Mouse (Mus musculus) liver, embryonic 14.5 days (tissue): Measurements from ENCODE around the gene Msh5. TPM values are rescaled to one million over a fixed set of nuclear protein-coding genes. Genes with fewer than 3 reads are reported as not detected.

Experiments used
- ATAC-seq: fragments of 200-750 bp; cut with Nextera tagmentation; 2 replicates; pipeline ENCODE4 v1.8.0; 2017; ENCODE audit warnings: moderate number of reproducible peaks, mild to moderate bottlenecking, moderate library complexity; ENCODE audit not compliant: insufficient read depth
- DNase-seq, 3 experiments: peaks; one replicate each; pipeline ENCODE4 v3.0.0-alpha.2; 2012 to 2013; ENCODE audit warnings: low read depth in 3 of 3, low spot score in 3 of 3
- H3K27ac ChIP-seq: fragments of 300-500 bp; sonication (generic); 2 replicates; pipeline ENCODE4 v1.5.1; 2014; ENCODE audit warnings: moderate library complexity, mild to moderate bottlenecking, control low read depth, inconsistent platforms
- H3K27me3 ChIP-seq: fragments of 300-500 bp; sonication (generic); 2 replicates; pipeline ENCODE4 v1.6.1; 2014; ENCODE audit warnings: mild to moderate bottlenecking, low read length, moderate library complexity; ENCODE audit not compliant: control insufficient read depth, insufficient read depth
- H3K36me3 ChIP-seq: fragments of 300-500 bp; sonication (generic); replicated peaks from 2 replicates; pipeline ENCODE4 v1.6.1; 2014; ENCODE audit warnings: low read depth; ENCODE audit not compliant: control insufficient read depth, insufficient read depth
- H3K4me1 ChIP-seq, 2 experiments: fragments of 200-500 bp in 1 of 2; fragments of 300-500 bp in 1 of 2; sonication (generic) in 1 of 2; replicated peaks; 2 replicates each; pipeline ENCODE4 v1.6.1; 2012 to 2014; ENCODE audit warnings: antibody characterized with exemption in 1 of 2, inconsistent platforms in 1 of 2, low read length in 1 of 2; ENCODE audit not compliant: control insufficient read depth in 2 of 2, insufficient read depth in 2 of 2
- H3K4me2 ChIP-seq: fragments of 300-500 bp; sonication (generic); 2 replicates; pipeline ENCODE4 v1.6.1; 2014; ENCODE audit warnings: low read depth, mild to moderate bottlenecking, control low read depth, moderate library complexity
- H3K4me3 ChIP-seq, 2 experiments: fragments of 200-500 bp in 1 of 2; fragments of 300-500 bp in 1 of 2; sonication (generic) in 1 of 2; 2 replicates each; pipeline ENCODE4 v1.5.1; 2012 to 2014; ENCODE audit warnings: low read depth in 2 of 2, low read length in 2 of 2, mild to moderate bottlenecking in 2 of 2, control low read depth in 1 of 2, inconsistent platforms in 1 of 2, moderate library complexity in 1 of 2; ENCODE audit not compliant: insufficient read depth in 1 of 2
- H3K9ac ChIP-seq: fragments of 300-500 bp; sonication (generic); replicated peaks from 2 replicates; pipeline ENCODE4 v1.6.1; 2014; ENCODE audit warnings: mild to moderate bottlenecking, control low read depth, moderate library complexity
- H3K9me3 ChIP-seq: fragments of 300-500 bp; sonication (generic); 2 replicates; pipeline ENCODE4 v1.6.1; 2016; ENCODE audit warnings: low read length, mixed read lengths; ENCODE audit not compliant: control insufficient read depth
- CTCF ChIP-seq: IDR thresholded peaks from 2 replicates; pipeline ENCODE4 v1.5.1; 2016; ENCODE audit warnings: antibody characterized with exemption, low read depth, control low read depth
- EP300 ChIP-seq: IDR thresholded peaks from 2 replicates; pipeline ENCODE4 v1.6.1; 2016; ENCODE audit warnings: antibody characterized with exemption, low read depth
- WGBS: fragments of 180-500 bp; shearing (Covaris S2); extraction: QIAGEN DNeasy Blood & Tissue Kit; methylation state at CpG from one replicate; pipeline ENCODE4 v1.1.7; 2014; ENCODE audit not compliant: insufficient replicate concordance; 5-methylcytosine and 5-hydroxymethylcytosine counted together
- polyA plus RNA-seq, 2 experiments: library from polyadenylated mRNA; depleted of rRNA in 1 of 2; stranded (reverse) in 1 of 2; unstranded in 1 of 2; fragments of >200 nt; fragmentation: Nextera tagmentation in 1 of 2; extraction: Ambion mirVana in 1 of 2; gene quantifications; 2 replicates each; pipeline versions ENCODE4 v1.2.1 to v1.2.3; 2012 to 2014

Msh5 gene
- polyA plus RNA-seq, 2 experiments = 2.3 to 4.3 TPM

DNA sequence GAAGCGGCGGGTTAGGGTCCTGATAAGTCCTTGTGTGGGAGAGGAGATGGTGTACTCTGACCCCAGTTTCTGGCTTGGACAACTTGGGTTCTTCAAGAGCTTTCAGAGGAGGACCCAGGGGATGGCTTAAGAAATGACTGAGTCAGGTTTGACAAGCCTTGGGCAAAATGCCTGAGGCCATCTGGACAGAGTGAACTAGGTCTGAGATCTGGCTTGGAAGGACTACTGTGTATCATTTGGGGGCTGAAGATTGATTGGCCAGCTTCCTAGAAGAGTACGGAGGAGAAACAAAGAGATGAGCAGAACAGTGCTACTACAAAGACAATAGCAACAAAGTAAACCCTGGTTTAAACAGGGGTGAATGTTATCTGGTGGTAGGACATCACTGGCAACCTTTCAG is 16.9 kb upstream of the Msh5 start:
- Histone ChIP-seq H3K4me1 (peaks cover 13 to 15% of the 10 kb centered on the region in 2 experiments), H3K4me3 (no peak overlapping the region), H3K4me2 (no peak overlapping the region), H3K27ac (no peak overlapping the region), H3K9ac (no peak overlapping the region), H3K36me3 (no peaks in the 10 kb centered on the region), H3K9me3 (no peaks in the 10 kb centered on the region), H3K27me3 (peaks cover 41% of the 10 kb centered on the region)
- TF ChIP-seq CTCF (no peak), EP300 (no peak)
- ATAC-seq (no peak), DNase-seq (no peak)
- WGBS = 79% methylated on average over 3 of the region's 3 CpGs

DNA sequence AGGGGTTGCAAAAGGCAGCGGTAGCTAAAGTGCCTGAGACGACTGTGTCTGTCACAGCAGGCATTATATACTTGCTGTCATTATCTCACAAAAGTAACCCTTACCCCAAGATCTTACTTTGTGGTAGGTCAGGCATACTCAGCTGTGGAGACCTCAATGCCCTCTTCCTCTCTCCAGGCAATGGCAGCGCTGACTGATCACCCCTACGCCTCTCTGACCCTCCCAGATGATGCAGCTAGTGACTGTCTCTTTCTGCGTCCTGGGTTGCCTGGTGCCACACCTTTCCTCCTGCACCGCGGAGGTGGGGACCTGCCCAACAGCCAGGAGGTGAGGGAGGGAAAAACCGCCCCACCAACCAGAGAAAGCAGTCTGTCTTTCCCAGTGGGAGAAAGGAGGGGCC is 14.8 kb upstream of the Msh5 start:
- WGBS = 72% methylated on average over 8 of the region's 8 CpGs
- TF ChIP-seq CTCF = no peak
- no peak for TF ChIP-seq EP300
- no peak for DNase-seq
- Histone ChIP-seq H3K36me3 (peaks cover 2% of the 10 kb centered on the region), H3K4me1 (peaks cover 10 to 15% of the 10 kb centered on the region in 2 experiments), H3K4me2 (no peak overlapping the region), H3K27me3 (peaks cover 25% of the 10 kb centered on the region), H3K9me3 (no peaks in the 10 kb centered on the region), H3K9ac (no peak overlapping the region), H3K4me3 (no peak overlapping the region), H3K27ac (no peak overlapping the region)
- no peak for ATAC-seq

DNA sequence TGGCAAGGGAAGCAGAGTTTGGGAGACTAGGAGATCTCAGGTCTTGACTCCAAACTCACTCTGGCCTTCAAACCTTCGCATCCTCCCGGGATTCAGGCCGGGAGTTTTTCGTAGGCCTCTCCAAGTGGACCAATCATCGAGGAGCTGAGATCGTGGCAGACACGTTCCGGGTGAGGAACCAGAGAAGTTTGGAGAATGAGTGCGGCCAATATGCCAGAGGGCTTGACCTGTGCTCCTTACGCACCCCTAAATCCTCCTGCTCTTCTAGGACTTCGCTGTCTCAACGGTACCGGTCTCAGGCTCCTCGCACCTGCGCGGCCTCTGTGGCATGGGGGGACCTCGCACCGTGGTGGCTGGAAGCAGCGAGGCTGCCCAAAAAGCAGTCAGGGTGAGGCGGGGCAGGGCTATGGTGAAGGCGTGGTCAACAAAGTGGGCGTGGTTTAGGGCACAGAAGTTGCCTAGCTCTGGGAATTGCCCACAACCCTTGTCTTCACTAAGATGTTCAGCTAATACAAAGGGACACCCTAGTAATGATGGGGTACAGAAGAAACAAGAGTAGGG is 14.3 kb upstream of the Msh5 start:
- no peak for TF ChIP-seq EP300
- no peak for TF ChIP-seq CTCF
- 61% methylated on average over 22 of the region's 22 CpGs for WGBS
- H3K9me3 ChIP-seq = no peaks in the 10 kb centered on the region
- no peak overlapping the region for H3K9ac ChIP-seq
- peaks cover 20% of the 10 kb centered on the region for H3K27me3 ChIP-seq
- ATAC-seq = no peak
- peaks cover 6% of the 10 kb centered on the region for H3K36me3 ChIP-seq
- H3K4me1 ChIP-seq = peaks cover 11 to 15% of the 10 kb centered on the region in 2 experiments
- H3K4me2 ChIP-seq = no peak overlapping the region
- no peak for DNase-seq
- no peak overlapping the region for H3K27ac ChIP-seq
- H3K4me3 ChIP-seq = no peak overlapping the region

DNA sequence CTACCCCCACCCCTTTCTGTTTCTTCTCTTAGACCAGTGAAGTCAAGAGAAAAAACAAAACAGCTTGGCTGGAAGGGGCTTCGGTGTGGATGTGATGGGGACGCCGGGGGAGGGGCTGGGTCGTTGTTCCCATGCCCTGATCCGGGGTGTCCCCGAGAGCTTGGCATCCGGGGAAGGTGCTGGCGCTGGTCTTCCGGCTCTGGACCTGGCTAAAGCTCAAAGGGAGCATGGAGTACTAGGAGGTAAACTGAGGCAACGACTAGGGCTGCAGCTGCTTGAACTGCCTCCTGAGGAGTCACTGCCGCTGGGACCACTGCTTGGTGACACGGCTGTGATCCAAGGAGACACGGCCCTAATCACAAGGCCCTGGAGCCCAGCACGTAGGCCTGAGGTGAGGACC is 13.5 kb upstream of the Msh5 start:
- WGBS = 43% methylated on average over 14 of the region's 14 CpGs
- DNase-seq (no peak), ATAC-seq (no peak)
- H3K9me3 ChIP-seq = no peaks in the 10 kb centered on the region
- H3K9ac ChIP-seq = no peak overlapping the region
- peaks cover 10 to 12% of the 10 kb centered on the region in 2 experiments for H3K4me1 ChIP-seq
- peak overlapping the region; percentile 86 for H3K4me2 ChIP-seq
- TF ChIP-seq EP300 (no peak), CTCF (no peak)
- H3K27me3 ChIP-seq = peaks cover 13% of the 10 kb centered on the region
- peaks cover 12% of the 10 kb centered on the region for H3K36me3 ChIP-seq
- peak overlapping the region; percentile 49 to 60; a peak in 3 of 4 replicates for H3K4me3 ChIP-seq
- H3K27ac ChIP-seq = no peak overlapping the region

DNA sequence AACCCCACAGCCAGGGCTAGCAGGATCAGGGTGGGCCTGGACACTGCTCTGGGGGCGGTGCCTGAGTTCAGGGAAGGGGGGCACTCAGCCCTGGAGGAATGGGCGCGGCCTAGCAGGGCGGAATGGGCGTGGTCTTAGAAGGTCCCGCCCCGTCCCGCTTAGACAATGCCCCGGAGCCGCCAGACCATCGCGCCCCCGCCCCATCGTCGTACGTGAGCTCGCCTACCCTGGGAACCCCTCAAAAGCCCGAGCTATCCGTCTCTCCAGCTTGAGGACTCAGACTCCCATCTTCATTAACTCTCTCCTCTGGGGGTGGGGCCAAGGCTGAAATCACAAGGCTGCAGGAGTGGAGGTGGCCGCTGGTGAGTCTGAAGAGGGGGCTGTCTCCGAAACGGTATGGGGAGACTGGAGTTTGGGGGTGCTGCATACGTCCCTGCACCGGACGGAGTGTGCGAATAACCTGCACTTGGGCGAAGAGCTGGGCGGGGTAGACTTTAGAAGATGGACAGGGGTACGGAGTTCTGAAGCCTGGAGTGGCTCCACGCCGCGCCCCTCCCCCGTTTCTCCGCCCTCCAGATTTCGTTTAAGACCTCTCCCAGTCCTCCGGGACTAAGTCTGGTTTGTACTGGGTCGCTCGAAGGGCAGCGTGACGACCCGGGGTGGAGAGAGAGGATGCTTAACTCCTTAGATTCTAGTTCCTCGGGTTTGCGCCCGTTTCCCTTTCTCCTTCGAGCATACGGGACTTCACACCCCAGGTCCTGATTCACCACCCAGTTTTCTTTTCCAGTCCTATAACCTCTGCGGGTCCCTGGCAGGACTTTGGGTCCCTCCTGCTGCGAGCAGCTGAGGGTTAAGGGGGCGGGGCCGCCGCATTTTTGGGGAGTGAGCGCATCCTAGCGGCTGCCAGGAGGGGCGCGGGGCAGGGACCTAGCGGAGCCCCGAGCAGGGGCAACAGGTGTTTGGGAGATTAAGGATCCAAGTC is 12.7 kb upstream of the Msh5 start, which contains the start of gene Ddah2:
Ddah2 (plus strand) TSS at position 125 of the 982 bp plus-strand sequence.
- Histone ChIP-seq H3K4me2 (peak within 1 kb of the TSS; percentile 86), H3K27me3 (peaks cover 4% of the 10 kb centered on the region), H3K9me3 (no peaks in the 10 kb centered on the region), H3K9ac (peak within 1 kb of the TSS; percentile 35), H3K36me3 (peaks cover 18% of the 10 kb centered on the region), H3K27ac (no peak within 1 kb of the TSS), H3K4me1 (peaks cover 4 to 8% of the 10 kb centered on the region in 2 experiments; a peak in 3 of 4 replicates), H3K4me3 (peak within 1 kb of the TSS; percentile 49 to 60)
- TF ChIP-seq CTCF = peak; percentile 93
- TF ChIP-seq EP300 = 0 out of 2 replicates have a peak, but pooled peaks have one; percentile 6
- under 1% methylated on average over 57 of the region's 57 CpGs for WGBS
- ATAC-seq = peak; percentile 70
- DNase-seq = no peak
